Mouse (Mus musculus): ENCODE data around the gene Unc13d. TPM values are rescaled to one million over a fixed set of nuclear protein-coding genes. Genes with fewer than 3 reads are reported as not detected.

The Unc13d gene
- polyA plus RNA-seq, 1 experiment from 2014 or later, result 8.0 TPM

Other genes starting within 250 kb of the Unc13d start
- 17.8 and 24.7 TPM in 2 replicates for gene Myo15b, start 219.6 kb downstream of the Unc13d start, polyA plus RNA-seq (2015; fragmentation: Nextera tagmentation; extraction: Ambion mirVana)
- gene Smim5, start 178.0 kb downstream of the Unc13d start, polyA plus RNA-seq (2015; fragmentation: Nextera tagmentation; extraction: Ambion mirVana), result 3.5 and 5.5 TPM in 2 replicates
- gene Smim6, start 165.9 kb downstream of the Unc13d start, polyA plus RNA-seq (2015; fragmentation: Nextera tagmentation; extraction: Ambion mirVana), result 40.9 and 43.0 TPM in 2 replicates
- gene Sap30bp, start 144.7 kb downstream of the Unc13d start, polyA plus RNA-seq (2015; fragmentation: Nextera tagmentation; extraction: Ambion mirVana), result 34.6 and 36.4 TPM in 2 replicates
- 16.3 and 21.9 TPM in 2 replicates for gene Recql5, start 144.5 kb downstream of the Unc13d start, polyA plus RNA-seq (2015; fragmentation: Nextera tagmentation; extraction: Ambion mirVana)
- 13.4 and 13.5 TPM in 2 replicates for gene Itgb4, start 103.3 kb downstream of the Unc13d start, polyA plus RNA-seq (2015; fragmentation: Nextera tagmentation; extraction: Ambion mirVana)
- 186 and 208 TPM in 2 replicates for gene Galk1, start 65.2 kb downstream of the Unc13d start, polyA plus RNA-seq (2015; fragmentation: Nextera tagmentation; extraction: Ambion mirVana)
- 1,577 and 1,755 TPM in 2 replicates for gene H3f3b, start 50.0 kb downstream of the Unc13d start, polyA plus RNA-seq (2015; fragmentation: Nextera tagmentation; extraction: Ambion mirVana)
- gene Unk, start 47.6 kb downstream of the Unc13d start, polyA plus RNA-seq (2015; fragmentation: Nextera tagmentation; extraction: Ambion mirVana), result 27.3 and 33.2 TPM in 2 replicates
- 70.4 and 77.6 TPM in 2 replicates for gene Wbp2, start 9.0 kb upstream of the Unc13d start, polyA plus RNA-seq (2015; fragmentation: Nextera tagmentation; extraction: Ambion mirVana)
- 27.6 and 30.9 TPM in 2 replicates for gene Trim47, start 49.2 kb upstream of the Unc13d start, polyA plus RNA-seq (2015; fragmentation: Nextera tagmentation; extraction: Ambion mirVana)
- gene Trim65, start 53.2 kb upstream of the Unc13d start, polyA plus RNA-seq (2015; fragmentation: Nextera tagmentation; extraction: Ambion mirVana), result 5.7 and 6.5 TPM in 2 replicates
- gene Mrpl38, start 60.9 kb upstream of the Unc13d start, polyA plus RNA-seq (2015; fragmentation: Nextera tagmentation; extraction: Ambion mirVana), result 94.8 and 102 TPM in 2 replicates
- 26.8 and 31.8 TPM in 2 replicates for gene Fbf1, start 90.2 kb upstream of the Unc13d start, polyA plus RNA-seq (2015; fragmentation: Nextera tagmentation; extraction: Ambion mirVana)
- gene Ten1, start 120.9 kb upstream of the Unc13d start, polyA plus RNA-seq (2015; fragmentation: Nextera tagmentation; extraction: Ambion mirVana), result 74.8 and 78.3 TPM in 2 replicates
- gene Acox1, start 121.1 kb upstream of the Unc13d start, polyA plus RNA-seq (2015; fragmentation: Nextera tagmentation; extraction: Ambion mirVana), result 33.6 and 38.1 TPM in 2 replicates
- 9.8 and 17.0 TPM in 2 replicates for gene Evpl, start 160.1 kb upstream of the Unc13d start, polyA plus RNA-seq (2015; fragmentation: Nextera tagmentation; extraction: Ambion mirVana)
- 89.5 and 101 TPM in 2 replicates for gene Srp68, start 196.3 kb upstream of the Unc13d start, polyA plus RNA-seq (2015; fragmentation: Nextera tagmentation; extraction: Ambion mirVana)
- gene Galr2, start 203.0 kb upstream of the Unc13d start, polyA plus RNA-seq (2015; fragmentation: Nextera tagmentation; extraction: Ambion mirVana), result 0.15 and 0.35 TPM in 2 replicates
- gene Exoc7, start 229.3 kb upstream of the Unc13d start, polyA plus RNA-seq (2015; fragmentation: Nextera tagmentation; extraction: Ambion mirVana), result 52.3 and 52.9 TPM in 2 replicates